Mouse (Mus musculus) kidney, postnatal 10 days (tissue): ENCODE measurements around the gene Dclk1.
"Not testable (repeated sequence)": the region's sequence is repeated elsewhere in the genome, so short reads cannot be mapped to it uniquely, and the experiment has no call there.

Source experiments
- DNase-seq: peaks from one replicate; pipeline ENCODE4 v3.0.0; 2021; ENCODE audit warnings: mixed read lengths

The Dclk1 gene

GRCm38 (mm10) chr3:55241730-55242421, at the start of gene Dclk1:
Gene Dclk1, plus strand, starts transcription at chr3:55242364.
- DNase-seq, result no peak

GRCm38 (mm10) chr3:55193351-55193750, 48.8 kb upstream of the Dclk1 start:
- no peak for DNase-seq

- DNase-seq, result no peak
Measured at GRCm38 (mm10) chr3:55194792-55195191, 47.4 kb upstream of the Dclk1 start.

GRCm38 (mm10) chr3:55195581-55196327, 46.4 kb upstream of the Dclk1 start:
- DNase-seq, result peak; percentile 46

GRCm38 (mm10) chr3:55196328-55196710, 45.8 kb upstream of the Dclk1 start:
- no peak for DNase-seq

GRCm38 (mm10) chr3:55203621-55204020, 38.5 kb upstream of the Dclk1 start:
- not testable (repeated sequence) for DNase-seq

GRCm38 (mm10) chr3:55206413-55206812, 35.8 kb upstream of the Dclk1 start:
- DNase-seq, result no peak

- DNase-seq, result no peak
Measured at GRCm38 (mm10) chr3:55207665-55208064, 34.5 kb upstream of the Dclk1 start.

GRCm38 (mm10) chr3:55212254-55212653, 29.9 kb upstream of the Dclk1 start:
- DNase-seq, result no peak

GRCm38 (mm10) chr3:55213785-55214184, 28.4 kb upstream of the Dclk1 start:
- no peak for DNase-seq

- no peak for DNase-seq
Measured at GRCm38 (mm10) chr3:55214413-55214812, 27.8 kb upstream of the Dclk1 start.

- no peak for DNase-seq
Measured at GRCm38 (mm10) chr3:55222502-55222901, 19.7 kb upstream of the Dclk1 start.

- DNase-seq, result no peak
Measured at GRCm38 (mm10) chr3:55223862-55224261, 18.3 kb upstream of the Dclk1 start.

GRCm38 (mm10) chr3:55226501-55227213, 15.5 kb upstream of the Dclk1 start:
- DNase-seq, result peak; percentile 29

- DNase-seq, result no peak
Measured at GRCm38 (mm10) chr3:55227214-55227581, 15.0 kb upstream of the Dclk1 start.

- peak; percentile 82 for DNase-seq
Measured at GRCm38 (mm10) chr3:55242422-55243055, 375 bp downstream of the Dclk1 start.

GRCm38 (mm10) chr3:55243056-55243471, 900 bp downstream of the Dclk1 start:
- DNase-seq, result no peak

- DNase-seq, result no peak
Measured at GRCm38 (mm10) chr3:55244087-55244486, 1.9 kb downstream of the Dclk1 start.

GRCm38 (mm10) chr3:55246618-55247272, 4.6 kb downstream of the Dclk1 start:
- DNase-seq, result no peak

- no peak for DNase-seq
Measured at GRCm38 (mm10) chr3:55248048-55248447, 5.9 kb downstream of the Dclk1 start.

- no peak for DNase-seq
Measured at GRCm38 (mm10) chr3:55248508-55248907, 6.3 kb downstream of the Dclk1 start.

GRCm38 (mm10) chr3:55250631-55251030, 8.5 kb downstream of the Dclk1 start:
- no peak for DNase-seq

GRCm38 (mm10) chr3:55260139-55260538, 18.0 kb downstream of the Dclk1 start:
- DNase-seq, result no peak
